Mouse (Mus musculus) liver, adult 2 months (tissue): ENCODE data around the gene Ap2m1.

Experiments
- CTCF ChIP-seq: fragments of 200-500 bp; IDR thresholded peaks from 2 replicates; pipeline ENCODE4 v1.5.1; 2011; ENCODE audit warnings: low read depth, low read length, control low read depth
- POLR2A ChIP-seq: fragments of 200-500 bp; IDR thresholded peaks from 2 replicates; pipeline ENCODE4 v1.6.1; 2011; ENCODE audit warnings: low read length, control low read depth; ENCODE audit not compliant: insufficient read depth; ENCODE audit errors: extremely low read depth

DNA sequence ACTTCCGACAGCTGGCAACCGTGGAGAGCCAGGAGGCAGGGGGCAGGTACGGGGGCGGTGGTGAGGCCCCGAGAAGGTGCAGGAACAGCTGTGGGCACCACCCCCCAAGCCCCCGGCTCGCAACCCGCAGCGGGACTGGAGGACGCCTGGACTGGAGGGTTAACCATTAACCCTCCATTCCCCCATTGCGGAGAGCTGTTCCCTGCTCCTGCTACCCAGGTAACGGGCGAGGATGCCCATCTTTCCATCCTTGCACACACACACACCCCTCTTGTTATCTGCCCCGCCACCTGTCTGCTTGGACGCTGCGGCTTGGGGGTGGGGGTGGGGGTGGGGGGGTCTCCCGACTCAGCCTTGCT, 55.4 kb downstream of the Ap2m1 start:
- TF ChIP-seq CTCF (no peak), POLR2A (no peak)
